Mouse (Mus musculus) right cerebral cortex, adult 18-20 months (tissue): ENCODE measurements around the gene Vmn2r83.
"Not testable (repeated sequence)": the region's sequence is repeated elsewhere in the genome, so short reads cannot be mapped to it uniquely, and the experiment has no call there.

ENCODE experiments used
- DNase-seq: peaks from one replicate; pipeline ENCODE4 v3.0.0; 2022; ENCODE audit warnings: mixed read lengths

The Vmn2r83 gene

DNA sequence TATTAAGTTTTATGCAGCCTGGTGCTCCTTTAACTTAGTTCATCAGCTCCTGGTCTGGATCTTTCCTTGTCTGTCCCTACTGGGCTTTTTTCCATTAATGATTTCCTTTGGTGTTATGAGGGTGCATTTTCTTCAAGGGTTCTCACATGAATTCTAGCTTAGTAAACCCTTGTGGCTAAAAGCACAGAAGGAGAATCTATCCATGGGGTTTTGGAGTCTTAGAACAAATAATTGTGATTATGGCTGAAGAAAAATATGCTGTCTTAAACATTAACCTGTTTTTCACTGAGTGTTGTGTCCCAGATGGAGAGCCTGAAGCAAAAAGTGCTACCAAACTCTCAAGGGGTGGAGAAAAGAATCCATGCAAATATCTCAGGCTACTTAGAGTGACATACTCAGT lies at the start of gene Vmn2r83:
TSS of gene Vmn2r83 (plus strand) at position 301 of the 400 bp plus-strand sequence.
- DNase-seq: no peak

DNA sequence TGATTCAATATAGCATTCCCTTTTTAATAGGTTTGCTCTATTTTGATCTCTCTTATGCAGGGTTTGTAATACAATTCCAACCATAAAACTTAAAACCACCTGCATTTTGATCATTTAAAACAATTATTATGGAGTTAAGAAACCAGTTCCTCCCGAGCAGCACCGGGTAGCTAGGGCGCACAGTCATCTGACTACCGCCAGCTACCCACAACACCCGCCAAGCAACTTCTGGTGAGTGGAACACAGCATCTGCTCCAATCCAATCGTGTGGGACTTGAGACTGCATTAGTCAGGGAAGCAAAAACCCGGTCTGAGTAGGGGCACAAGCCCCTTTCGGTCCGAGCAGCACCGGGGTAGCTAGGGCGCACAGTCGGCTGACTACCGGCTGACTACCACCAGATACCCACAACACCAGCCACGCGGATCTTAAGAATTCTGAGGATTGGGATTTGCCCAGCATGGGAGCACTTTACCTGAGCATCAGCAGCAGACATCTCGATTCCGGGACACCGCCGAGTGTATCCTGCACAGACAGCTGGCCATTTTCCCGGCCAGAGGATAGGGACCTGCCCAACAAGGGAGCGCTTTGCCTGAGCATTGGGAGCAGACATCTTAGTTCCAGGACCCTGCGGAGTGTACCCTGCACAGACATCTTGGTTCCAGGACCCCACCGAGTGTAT lies 33.2 kb upstream of the Vmn2r83 start:
- not testable (repeated sequence) for DNase-seq

GRCm38 (mm10) chr10:79495886-79496285 lies 27.4 kb downstream of the Vmn2r83 start:
- DNase-seq: no peak

GRCm38 (mm10) chr10:79496701-79497288 lies 28.3 kb downstream of the Vmn2r83 start:
- DNase-seq: no peak

DNA sequence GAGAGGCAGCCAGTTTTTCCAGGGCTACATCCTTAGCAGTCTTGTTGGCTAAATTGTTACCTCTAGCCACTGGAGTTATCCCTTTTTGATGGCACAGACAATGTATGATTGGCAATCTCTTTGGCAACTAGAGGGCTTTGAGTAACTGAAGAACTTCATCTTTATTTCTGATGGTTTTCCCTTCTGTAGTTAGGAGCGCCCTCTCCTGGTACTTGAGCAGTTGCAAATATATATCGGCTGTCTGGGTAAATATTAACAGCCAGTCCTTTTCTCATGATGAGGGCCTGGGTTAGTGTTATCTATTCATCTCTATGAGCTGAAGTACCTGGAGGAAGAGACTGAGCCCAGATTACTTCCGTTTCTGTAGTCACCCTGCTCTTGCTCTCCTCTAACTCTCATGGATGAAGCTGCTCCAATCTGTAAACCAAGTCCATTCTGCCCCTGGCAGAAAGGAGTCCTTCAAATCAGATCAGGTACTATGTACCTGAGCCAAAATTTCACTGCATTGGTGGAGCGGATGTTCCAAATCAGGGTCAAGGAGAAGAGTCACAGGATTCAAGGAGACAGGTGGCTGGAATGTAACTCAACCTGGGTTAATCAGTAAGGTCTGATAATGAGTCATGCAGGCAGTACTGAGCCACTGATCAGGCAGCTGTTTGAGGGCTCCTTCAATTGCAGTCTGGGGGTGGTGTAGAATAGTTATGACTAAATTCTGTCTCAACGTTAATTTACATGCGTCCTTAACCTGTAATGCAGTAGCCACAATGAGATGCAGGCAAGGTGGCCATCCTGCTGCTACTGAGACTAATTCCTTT lies 34.5 kb downstream of the Vmn2r83 start:
- DNase-seq: no peak

- DNase-seq: no peak
Observed at GRCm38 (mm10) chr10:79506709-79507108, 38.2 kb downstream of the Vmn2r83 start.

DNA sequence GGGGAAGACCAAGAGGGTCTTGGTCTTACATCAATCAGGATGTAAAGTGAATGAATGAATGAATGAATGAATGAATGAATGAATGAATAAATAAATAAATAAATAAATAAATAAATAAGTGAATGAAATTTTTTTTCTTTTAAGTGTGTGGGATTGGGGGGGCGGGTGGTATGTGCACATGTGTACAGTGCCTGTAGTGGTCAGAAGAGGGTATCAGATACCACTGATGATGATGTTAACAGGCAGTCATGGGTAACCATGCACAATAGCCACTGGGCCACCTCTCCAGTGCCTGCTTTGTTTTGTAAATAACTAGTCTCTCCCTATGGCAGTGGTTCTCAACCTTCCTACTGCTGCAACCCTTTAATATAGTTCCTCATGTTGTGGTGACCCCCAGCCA lies 55.9 kb downstream of the Vmn2r83 start:
- DNase-seq: no peak

DNA sequence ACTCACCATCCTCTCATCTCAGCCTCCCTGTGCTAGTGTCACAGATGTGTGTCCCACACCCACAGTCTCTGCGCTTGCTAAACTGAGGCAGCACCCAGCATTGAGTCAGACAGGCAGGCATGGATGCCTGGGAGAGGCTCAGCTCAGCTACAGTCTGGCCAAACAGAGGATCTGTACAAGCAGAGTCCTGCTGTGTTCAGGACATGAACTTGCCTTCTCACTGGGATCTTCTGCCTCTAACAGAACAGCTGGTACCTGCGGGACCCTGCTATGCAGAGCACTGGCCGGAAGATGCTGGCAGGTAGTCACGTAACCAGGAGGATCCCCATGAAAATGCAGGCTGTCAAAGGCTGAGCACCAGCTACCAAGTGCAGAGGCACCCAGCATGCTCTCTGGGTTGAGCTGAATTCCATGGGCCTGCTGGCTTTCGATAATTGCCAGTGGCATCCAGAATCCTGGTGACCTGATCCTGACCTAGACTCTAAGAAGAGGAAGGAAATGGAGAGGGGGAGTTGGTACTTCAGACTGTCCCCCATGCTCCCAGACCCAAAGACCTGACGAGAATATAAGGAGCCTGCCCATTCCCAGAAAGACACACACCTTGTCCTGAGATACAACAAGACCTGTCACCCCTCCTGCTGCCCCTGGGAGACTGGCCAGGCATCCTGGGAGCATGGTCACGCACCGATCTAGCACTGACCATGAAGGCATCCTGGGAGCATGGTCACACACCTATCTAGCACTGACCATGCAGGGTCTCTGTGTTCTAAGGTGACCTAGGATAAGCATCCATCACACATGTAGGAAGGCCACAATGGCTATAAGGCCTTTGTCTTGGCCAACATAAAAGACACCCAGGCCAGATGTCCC lies 57.2 kb downstream of the Vmn2r83 start:
- no peak for DNase-seq

DNA sequence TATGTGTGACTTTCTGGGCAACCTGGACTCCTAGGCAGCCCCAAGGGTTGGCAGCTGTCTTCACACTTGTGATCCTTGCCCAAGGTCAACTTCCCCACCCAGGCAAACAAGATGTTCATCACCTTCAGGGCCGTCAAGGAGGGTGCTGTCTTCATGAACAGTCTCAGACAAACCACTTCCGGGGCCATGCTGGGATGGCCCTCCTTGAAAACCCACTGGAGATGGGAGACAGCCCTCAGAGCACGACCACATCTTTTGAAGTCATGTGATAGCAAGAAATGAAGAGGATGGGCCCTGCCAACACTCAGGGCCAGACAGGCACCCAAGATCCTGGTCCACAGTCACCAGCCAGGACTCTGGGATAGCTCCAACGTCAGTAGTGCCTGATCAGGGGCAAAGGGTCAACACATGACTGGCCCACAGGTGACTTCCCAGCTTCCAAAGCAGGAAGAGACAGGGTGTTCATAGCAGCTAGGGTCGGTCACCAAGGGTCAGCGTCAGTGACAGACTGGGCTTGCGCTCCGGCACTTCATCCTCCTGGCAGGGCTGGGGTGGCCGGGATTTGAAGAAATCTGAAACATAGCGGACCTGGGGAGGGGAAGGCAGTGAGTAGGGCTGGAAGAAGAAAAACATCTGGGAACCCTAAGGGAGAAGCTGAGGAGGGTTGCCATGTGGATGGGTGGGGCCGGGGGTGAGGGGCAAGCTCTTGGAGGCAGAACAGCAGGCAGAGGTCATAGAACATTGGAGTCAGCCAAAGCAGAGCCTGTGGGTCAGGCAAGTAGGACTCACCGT lies 58.3 kb downstream of the Vmn2r83 start:
- DNase-seq: no peak

DNA sequence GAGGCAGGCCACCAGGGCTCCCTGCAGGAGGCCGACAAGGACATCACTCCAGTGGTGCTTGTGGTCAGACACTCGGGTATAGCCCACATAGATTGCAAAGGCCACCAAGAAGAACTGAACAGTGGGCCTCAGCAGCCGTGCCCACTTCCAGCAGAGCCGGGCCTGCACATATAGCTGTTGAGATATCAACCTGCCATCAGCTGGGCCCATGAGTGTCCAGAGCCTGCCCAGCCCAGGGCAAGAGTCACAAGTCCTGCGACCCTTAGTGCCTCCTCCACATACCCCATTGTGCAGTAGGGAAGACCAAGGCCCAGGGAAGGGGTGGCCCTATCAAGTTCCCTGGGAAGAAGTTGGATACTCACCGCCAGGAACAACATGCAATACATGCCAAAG lies 58.9 kb downstream of the Vmn2r83 start:
- DNase-seq: no peak

DNA sequence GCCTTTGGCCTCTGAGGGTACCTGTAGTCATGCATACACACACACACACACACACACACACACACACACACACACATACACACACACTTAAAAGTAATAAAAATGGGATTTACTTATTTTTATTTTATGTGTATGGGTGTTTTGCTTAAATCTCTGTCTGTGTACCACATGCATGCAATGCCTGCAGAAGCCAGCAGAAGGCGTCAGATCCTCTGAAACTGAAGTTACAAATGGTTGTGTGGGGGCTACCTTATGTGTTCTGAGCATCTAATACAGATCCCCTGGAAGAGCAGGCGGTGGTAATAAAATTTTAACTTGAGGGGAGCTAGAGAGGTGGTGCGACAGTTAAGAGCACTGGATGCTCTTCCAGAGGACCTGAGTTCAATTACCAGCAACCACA lies 59.5 kb downstream of the Vmn2r83 start:
- no peak for DNase-seq

DNA sequence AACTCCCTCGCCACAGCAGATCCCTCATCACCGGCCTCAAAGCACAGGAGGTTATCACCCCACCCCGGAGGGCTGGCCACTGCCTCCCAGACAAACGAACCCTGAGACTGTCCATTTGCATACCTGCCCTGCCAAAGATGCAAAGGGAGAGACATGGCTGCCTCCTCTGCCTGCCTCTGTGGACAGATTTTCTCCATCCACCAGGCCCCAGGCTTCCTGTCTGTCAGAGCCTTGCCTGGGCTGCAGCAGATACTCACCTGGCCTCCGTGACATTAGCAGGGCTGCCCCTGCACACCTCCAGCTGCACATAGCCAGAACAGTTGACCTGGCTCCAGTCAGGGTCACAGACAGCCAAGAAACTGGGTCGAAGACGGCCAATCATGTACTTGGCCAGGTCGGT lies 61.7 kb downstream of the Vmn2r83 start:
- no peak for DNase-seq

DNA sequence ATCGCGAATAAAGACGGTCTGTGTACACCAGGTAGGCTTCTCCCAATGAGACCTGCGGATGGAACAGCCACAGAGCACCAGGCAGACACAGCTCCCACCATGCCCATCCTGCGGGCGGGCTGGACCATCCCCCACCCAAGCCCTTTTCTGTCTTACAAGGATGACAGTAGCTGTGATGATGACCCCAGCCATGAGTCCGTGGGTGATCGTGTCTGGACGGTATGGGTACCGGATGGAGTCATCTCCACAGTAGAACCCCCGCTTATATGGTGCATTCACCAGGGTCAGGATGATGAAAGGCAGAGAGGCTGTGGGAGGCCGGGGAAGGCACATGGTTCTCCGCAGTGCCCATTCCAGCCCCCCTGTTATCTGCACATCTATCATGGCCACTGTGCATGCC lies 62.2 kb downstream of the Vmn2r83 start:
- DNase-seq: no peak

DNA sequence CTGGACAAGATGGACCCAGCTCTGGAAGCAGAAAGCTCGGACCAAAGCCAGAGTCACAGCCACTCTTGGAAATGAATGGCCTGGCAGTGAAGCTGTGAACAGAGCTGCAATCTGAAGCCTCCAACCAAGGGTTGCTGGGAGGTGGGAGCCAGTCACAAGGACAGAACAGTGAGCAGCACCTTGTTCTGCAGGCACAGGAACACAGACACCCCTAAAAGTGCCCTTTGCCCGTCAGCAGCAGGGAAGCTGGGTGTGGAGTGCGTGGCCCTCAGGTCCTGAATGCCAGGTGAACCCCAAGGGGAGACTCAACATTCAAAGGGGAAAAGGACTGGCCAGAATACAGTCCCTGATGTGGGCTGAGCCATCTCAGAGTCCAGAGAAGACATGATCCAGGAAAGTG lies 63.1 kb downstream of the Vmn2r83 start:
- DNase-seq: no peak

DNA sequence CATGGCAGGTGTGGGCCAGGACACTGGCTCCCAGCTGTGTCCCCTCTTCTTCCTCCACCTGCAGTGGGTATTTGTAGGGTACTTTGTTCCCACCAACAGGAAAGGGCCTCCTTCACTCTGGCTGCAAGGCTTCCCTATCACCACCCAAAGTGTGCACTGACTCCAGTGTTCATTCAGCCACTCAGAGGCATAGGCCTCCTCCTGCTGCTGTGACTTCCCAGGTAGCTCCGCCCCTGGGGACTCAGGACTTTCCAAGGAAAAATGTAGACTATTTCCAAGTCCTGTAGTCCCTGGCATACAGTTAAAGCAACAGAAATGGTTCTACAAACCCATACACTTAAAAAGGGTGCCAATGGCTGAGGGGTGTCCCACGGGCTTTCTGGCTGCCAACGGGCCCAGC lies 64.1 kb downstream of the Vmn2r83 start:
- DNase-seq: no peak

- peak; percentile 37 for DNase-seq
Observed at GRCm38 (mm10) chr10:79533126-79533911, 64.8 kb downstream of the Vmn2r83 start, which contains the start of gene Plpp2. TSS of gene Plpp2 (minus strand) at chr10:79533796.

GRCm38 (mm10) chr10:79534426-79534825 lies 65.9 kb downstream of the Vmn2r83 start:
- no peak for DNase-seq

- DNase-seq: no peak
Observed at GRCm38 (mm10) chr10:79535431-79535830, 66.9 kb downstream of the Vmn2r83 start.

DNA sequence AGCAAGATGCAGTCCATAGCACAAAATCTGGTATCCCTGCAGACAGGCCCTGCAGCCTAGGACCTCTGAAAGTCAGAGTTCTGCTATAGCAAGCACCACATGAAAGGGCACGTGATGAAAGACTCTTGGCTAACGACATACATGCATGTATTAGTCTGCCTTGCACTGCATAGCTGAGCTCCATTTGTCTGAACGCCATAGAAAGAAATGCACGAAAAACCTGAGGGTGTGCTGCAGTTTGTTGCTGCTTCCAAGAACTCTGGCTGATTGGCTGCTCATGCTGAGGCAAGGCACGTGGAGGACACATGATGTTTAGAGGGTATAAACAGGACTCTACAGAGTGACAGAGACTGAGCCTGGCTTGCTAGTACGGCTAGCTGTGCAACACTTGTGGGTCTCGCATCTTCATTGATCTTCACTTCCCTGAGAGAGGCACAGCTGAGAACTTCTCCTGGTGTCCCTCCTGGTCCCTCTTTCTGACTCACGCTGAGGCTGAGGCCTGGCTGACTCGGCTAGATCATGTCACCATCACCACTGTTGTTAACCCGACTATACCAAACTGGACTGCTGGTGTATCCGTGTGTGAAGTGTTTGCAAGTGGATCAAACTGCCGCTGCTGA lies 68.0 kb downstream of the Vmn2r83 start:
- no peak for DNase-seq

DNA sequence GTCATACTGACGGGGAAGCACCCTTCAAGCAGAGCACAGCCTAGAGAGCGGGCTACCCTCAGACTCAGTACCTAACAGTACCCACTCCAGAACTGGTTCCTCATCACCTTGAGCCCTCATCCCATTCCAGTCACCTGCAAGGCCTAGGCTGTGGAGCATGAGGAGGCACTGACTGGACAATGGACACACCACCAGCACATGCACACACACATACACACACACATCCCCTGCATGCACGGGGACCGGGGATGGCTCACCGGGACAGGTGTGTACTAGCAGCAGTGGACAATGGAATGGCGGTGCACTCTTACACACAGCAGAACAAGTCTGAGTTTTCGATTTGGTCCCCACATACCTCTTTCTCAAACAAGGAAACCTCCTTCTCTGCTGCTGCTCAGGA lies 68.7 kb downstream of the Vmn2r83 start:
- no peak for DNase-seq

- DNase-seq: no peak
Observed at GRCm38 (mm10) chr10:79537781-79538180, 69.2 kb downstream of the Vmn2r83 start.
